Mouse (Mus musculus): ENCODE data around the gene Tent5b. TPM values are rescaled to one million over a fixed set of nuclear protein-coding genes. Genes with fewer than 3 reads are reported as not detected.

Gene Tent5b
- polyA plus RNA-seq, 1 experiment = 0.86 TPM

- WGBS = 97% methylated on average over 3 of the region's 3 CpGs
- H3K4me1 ChIP-seq (replicated peaks; ENCODE audit: control insufficient read depth, insufficient read depth, low read length) = peaks cover 16% of the 10 kb centered on the region
Measured at GRCm38 (mm10) chr4:133442194-133442593, 37.7 kb upstream of the Tent5b start.

GRCm38 (mm10) chr4:133443085-133443484 is 36.8 kb upstream of the Tent5b start:
- no peaks in the 10 kb centered on the region for H3K36me3 ChIP-seq (ENCODE audit: control insufficient read depth, insufficient read depth, low read length)
- H3K4me1 ChIP-seq (replicated peaks; ENCODE audit: control insufficient read depth, insufficient read depth, low read length) = peaks cover 16% of the 10 kb centered on the region
- H3K4me3 ChIP-seq (ENCODE audit: control insufficient read depth, insufficient read depth, low read length) = no peak overlapping the region
- H3K27ac ChIP-seq (ENCODE audit: control insufficient read depth, insufficient read depth, low read length) = no peak overlapping the region
- no peaks in the 10 kb centered on the region for H3K27me3 ChIP-seq (ENCODE audit: control insufficient read depth, insufficient read depth, low read length)
- TF ChIP-seq CTCF (IDR thresholded peaks at IDR 0.05; ENCODE audit: borderline replicate concordance, control insufficient read depth, extremely low read depth, insufficient read depth, low read length, poor library complexity) = no peak
- TF ChIP-seq POLR2A (IDR thresholded peaks at IDR 0.05; ENCODE audit: control insufficient read depth, extremely low read depth, insufficient read depth, low read length, poor library complexity) = no peak
- 67% methylated on average over 5 of the region's 5 CpGs for WGBS
- DNase-seq = no peak

More at GRCm38 (mm10) chr4:133442194-133442593, 37.7 kb upstream of the Tent5b start:
- H3K4me3 ChIP-seq (ENCODE audit: control insufficient read depth, insufficient read depth, low read length) = no peak overlapping the region
- TF ChIP-seq POLR2A (IDR thresholded peaks at IDR 0.05; ENCODE audit: control insufficient read depth, extremely low read depth, insufficient read depth, low read length, poor library complexity) = no peak
- TF ChIP-seq CTCF (IDR thresholded peaks at IDR 0.05; ENCODE audit: borderline replicate concordance, control insufficient read depth, extremely low read depth, insufficient read depth, low read length, poor library complexity) = no peak
- no peaks in the 10 kb centered on the region for H3K36me3 ChIP-seq (ENCODE audit: control insufficient read depth, insufficient read depth, low read length)
- no peak for DNase-seq
- H3K27ac ChIP-seq (ENCODE audit: control insufficient read depth, insufficient read depth, low read length) = no peak overlapping the region
- no peaks in the 10 kb centered on the region for H3K27me3 ChIP-seq (ENCODE audit: control insufficient read depth, insufficient read depth, low read length)

- H3K36me3 ChIP-seq (ENCODE audit: control insufficient read depth, insufficient read depth, low read length) = no peaks in the 10 kb centered on the region
- H3K4me1 ChIP-seq (replicated peaks; ENCODE audit: control insufficient read depth, insufficient read depth, low read length) = no peaks in the 10 kb centered on the region
- DNase-seq = no peak
- no peak overlapping the region for H3K4me3 ChIP-seq (ENCODE audit: control insufficient read depth, insufficient read depth, low read length)
- no peaks in the 10 kb centered on the region for H3K27me3 ChIP-seq (ENCODE audit: control insufficient read depth, insufficient read depth, low read length)
- no peak overlapping the region for H3K27ac ChIP-seq (ENCODE audit: control insufficient read depth, insufficient read depth, low read length)
- 96% methylated on average over 5 of the region's 5 CpGs for WGBS
- no peak for TF ChIP-seq POLR2A (IDR thresholded peaks at IDR 0.05; ENCODE audit: control insufficient read depth, extremely low read depth, insufficient read depth, low read length, poor library complexity)
- no peak for TF ChIP-seq CTCF (IDR thresholded peaks at IDR 0.05; ENCODE audit: borderline replicate concordance, control insufficient read depth, extremely low read depth, insufficient read depth, low read length, poor library complexity)
Measured at GRCm38 (mm10) chr4:133445727-133446126, 34.2 kb upstream of the Tent5b start.

- DNase-seq = no peak
- no peaks in the 10 kb centered on the region for H3K4me1 ChIP-seq (replicated peaks; ENCODE audit: control insufficient read depth, insufficient read depth, low read length)
- H3K4me3 ChIP-seq (ENCODE audit: control insufficient read depth, insufficient read depth, low read length) = no peak overlapping the region
- H3K27ac ChIP-seq (ENCODE audit: control insufficient read depth, insufficient read depth, low read length) = no peak overlapping the region
- TF ChIP-seq CTCF (IDR thresholded peaks at IDR 0.05; ENCODE audit: borderline replicate concordance, control insufficient read depth, extremely low read depth, insufficient read depth, low read length, poor library complexity) (no peak), POLR2A (IDR thresholded peaks at IDR 0.05; ENCODE audit: control insufficient read depth, extremely low read depth, insufficient read depth, low read length, poor library complexity) (no peak)
- WGBS = 66% methylated on average over 5 of the region's 5 CpGs
- no peaks in the 10 kb centered on the region for H3K36me3 ChIP-seq (ENCODE audit: control insufficient read depth, insufficient read depth, low read length)
- H3K27me3 ChIP-seq (ENCODE audit: control insufficient read depth, insufficient read depth, low read length) = no peaks in the 10 kb centered on the region; the same call in 1 of the 2 replicates
Measured at GRCm38 (mm10) chr4:133447366-133447765, 32.6 kb upstream of the Tent5b start.

GRCm38 (mm10) chr4:133447967-133448366 is 32.0 kb upstream of the Tent5b start:
- H3K27me3 ChIP-seq (ENCODE audit: control insufficient read depth, insufficient read depth, low read length) = no peaks in the 10 kb centered on the region; the same call in 1 of the 2 replicates
- no peaks in the 10 kb centered on the region for H3K4me1 ChIP-seq (replicated peaks; ENCODE audit: control insufficient read depth, insufficient read depth, low read length)
- no peak for DNase-seq
- 82% methylated on average over 11 of the region's 11 CpGs for WGBS
- no peak overlapping the region for H3K4me3 ChIP-seq (ENCODE audit: control insufficient read depth, insufficient read depth, low read length)
- H3K27ac ChIP-seq (ENCODE audit: control insufficient read depth, insufficient read depth, low read length) = no peak overlapping the region
- TF ChIP-seq CTCF (IDR thresholded peaks at IDR 0.05; ENCODE audit: borderline replicate concordance, control insufficient read depth, extremely low read depth, insufficient read depth, low read length, poor library complexity) (no peak), POLR2A (IDR thresholded peaks at IDR 0.05; ENCODE audit: control insufficient read depth, extremely low read depth, insufficient read depth, low read length, poor library complexity) (no peak)
- no peaks in the 10 kb centered on the region for H3K36me3 ChIP-seq (ENCODE audit: control insufficient read depth, insufficient read depth, low read length)

GRCm38 (mm10) chr4:133448708-133449388 is 31.1 kb upstream of the Tent5b start:
- Histone ChIP-seq H3K4me1 (replicated peaks; ENCODE audit: control insufficient read depth, insufficient read depth, low read length) (no peaks in the 10 kb centered on the region), H3K36me3 (ENCODE audit: control insufficient read depth, insufficient read depth, low read length) (no peaks in the 10 kb centered on the region), H3K4me3 (ENCODE audit: control insufficient read depth, insufficient read depth, low read length) (no peak overlapping the region), H3K27me3 (ENCODE audit: control insufficient read depth, insufficient read depth, low read length) (no peaks in the 10 kb centered on the region; the same call in 1 of the 2 replicates), H3K27ac (ENCODE audit: control insufficient read depth, insufficient read depth, low read length) (no peak overlapping the region)
- 53% methylated on average over 8 of the region's 8 CpGs for WGBS
- DNase-seq = no peak
- TF ChIP-seq POLR2A (IDR thresholded peaks at IDR 0.05; ENCODE audit: control insufficient read depth, extremely low read depth, insufficient read depth, low read length, poor library complexity) (no peak), CTCF (IDR thresholded peaks at IDR 0.05; ENCODE audit: borderline replicate concordance, control insufficient read depth, extremely low read depth, insufficient read depth, low read length, poor library complexity) (no peak)
